Mouse (Mus musculus) liver, embryonic 14 days (tissue): ENCODE measurements around the gene Ctu1. TPM values are rescaled to one million over a fixed set of nuclear protein-coding genes. Genes with fewer than 3 reads are reported as not detected.

ENCODE experiments used
- polyA plus RNA-seq: library from polyadenylated mRNA; depleted of rRNA; stranded (reverse); fragments of >200 nt; gene quantifications from 2 replicates; pipeline ENCODE4 v1.2.3, GENCODE M21; 2012; rRNA removed

Gene Ctu1
- 2.7 and 3.1 TPM in 2 replicates for polyA plus RNA-seq

DNA sequence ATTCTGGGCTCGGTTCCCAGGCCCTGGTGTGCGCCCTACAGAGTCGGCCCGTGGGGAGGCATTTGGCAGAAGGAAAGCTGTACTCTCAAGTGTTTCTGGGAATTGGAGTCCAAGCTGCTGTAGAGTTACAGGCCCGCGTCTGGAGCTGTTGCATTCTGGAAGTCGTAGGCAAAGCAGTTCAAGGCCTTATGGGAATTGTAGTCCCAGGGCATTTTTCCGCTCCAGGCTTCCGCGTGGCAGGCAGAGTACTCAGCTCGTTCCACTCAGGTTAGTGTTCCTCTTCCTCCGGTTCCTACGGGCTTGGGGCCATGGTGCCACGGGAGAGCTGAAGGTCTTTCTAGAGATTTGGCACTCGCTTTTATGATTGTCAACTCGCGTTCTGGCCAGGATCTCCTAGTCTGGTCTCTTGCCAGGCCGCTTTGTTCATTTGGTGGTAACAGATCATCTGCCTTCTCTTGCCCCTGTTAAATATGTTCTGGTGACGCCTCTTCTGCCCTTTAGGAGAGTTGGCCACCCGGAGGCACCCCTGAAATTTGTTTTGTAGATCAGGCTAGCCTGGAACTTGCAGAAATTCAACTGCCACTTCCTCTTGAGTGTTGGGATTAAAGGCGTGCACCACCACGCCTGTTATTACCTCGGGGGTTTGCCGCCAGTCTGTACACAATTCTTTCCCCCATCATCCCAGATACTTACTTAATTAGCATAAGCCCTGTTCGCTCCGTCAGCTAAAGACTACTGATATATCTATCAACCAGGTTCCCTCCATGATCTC, at the start of gene Ctu1:
Ctu1 (plus strand) TSS at position 208 of the 772 bp plus-strand sequence.

DNA sequence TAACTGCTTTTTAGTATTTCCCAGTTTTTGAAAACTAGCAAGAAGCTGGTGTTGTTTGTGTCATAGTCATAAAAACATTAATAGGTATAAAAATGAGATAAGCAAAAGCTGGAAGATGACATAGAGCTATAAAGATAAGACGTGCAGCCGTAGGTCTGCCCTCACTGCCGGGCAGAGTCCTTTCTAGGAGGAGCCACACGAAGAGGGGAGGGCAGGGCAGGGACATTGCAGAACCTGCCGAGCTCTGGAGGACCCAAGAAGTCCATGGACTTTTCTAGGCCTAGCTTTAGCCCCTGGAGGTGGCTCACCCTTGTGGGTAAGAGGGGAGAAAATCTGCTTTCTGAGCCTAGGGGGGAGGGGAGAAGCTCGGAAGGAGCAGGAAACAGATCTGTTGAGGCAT, 37.3 kb upstream of the Ctu1 start, which contains the start of gene Ceacam18:
Ceacam18 (plus strand) TSS at position 208 of the 400 bp plus-strand sequence.

DNA sequence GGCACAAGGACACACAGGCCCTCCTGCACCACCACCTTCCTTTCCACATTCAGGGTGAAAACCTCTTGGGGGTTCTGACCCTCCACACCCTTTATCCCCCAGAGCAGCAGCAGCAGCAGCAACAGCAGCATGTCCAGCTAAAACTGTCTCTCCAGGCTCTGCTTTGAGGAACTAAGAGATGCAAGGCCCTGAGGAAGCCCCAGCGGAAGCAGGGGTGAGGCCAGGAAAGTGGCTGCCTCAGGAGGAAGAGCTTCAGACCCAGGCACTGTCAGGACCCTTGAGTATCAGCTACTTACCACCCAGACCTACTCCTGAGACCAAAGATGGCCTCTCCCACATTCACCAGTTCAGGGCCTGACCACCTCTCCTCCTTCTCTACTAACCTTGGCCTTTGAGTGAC, 11.8 kb upstream of the Ctu1 start, which contains the start of gene Siglece:
Siglece (minus strand) TSS at position 160 of the 400 bp plus-strand sequence.

DNA sequence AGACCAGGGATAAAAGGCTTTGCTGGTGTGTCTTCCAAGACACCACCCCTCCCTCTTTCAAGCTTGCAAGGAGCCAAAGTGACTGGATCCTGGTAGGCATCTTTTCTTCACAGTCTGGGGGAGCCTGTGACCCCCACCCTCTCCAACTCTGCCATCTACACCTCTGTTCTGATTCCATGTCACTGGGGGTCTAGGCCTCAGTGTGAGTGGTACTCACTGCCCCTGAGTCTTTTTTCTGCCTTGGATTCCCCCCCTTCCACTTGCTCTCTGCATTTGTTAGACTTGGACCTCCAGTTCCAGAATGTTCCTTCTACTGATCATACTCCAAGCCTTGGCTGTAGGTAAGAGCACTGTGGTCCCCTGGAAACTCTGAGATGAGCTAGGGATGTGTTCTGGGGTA, 18.3 kb downstream of the Ctu1 start, which contains the start of gene Klk14:
Klk14 (plus strand) TSS at position 301 of the 400 bp plus-strand sequence.

DNA sequence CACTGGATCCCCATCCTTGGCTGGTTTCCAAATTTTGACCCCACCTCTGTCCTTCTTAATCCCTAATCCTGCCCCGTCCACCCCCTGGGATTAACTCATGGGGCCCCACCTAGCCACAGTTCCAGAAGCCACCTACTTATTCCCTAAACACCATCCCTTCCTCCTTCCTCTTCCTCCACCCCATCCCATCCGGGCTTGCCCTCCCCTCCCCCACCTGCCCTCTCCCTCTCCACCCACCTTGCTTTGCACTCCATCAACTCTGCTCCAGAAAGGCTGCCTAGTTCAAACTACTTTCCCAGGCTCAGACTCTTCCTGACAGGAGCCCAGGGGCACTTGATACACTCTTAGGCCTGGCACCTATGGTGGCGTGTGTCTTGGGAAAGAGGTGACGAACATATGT, 40.5 kb downstream of the Ctu1 start, which contains the start of gene Klk13:
Klk13 (plus strand) TSS at position 301 of the 400 bp plus-strand sequence.

Other genes with a start within 250 kb of the Ctu1 start
- 0.03 and 0.06 TPM in 2 replicates for gene Lim2, start 244.3 kb upstream of the Ctu1 start, polyA plus RNA-seq
- 2.4 and 4.1 TPM in 2 replicates for gene Nkg7, start 234.9 kb upstream of the Ctu1 start, polyA plus RNA-seq
- gene Cldnd2, start 231.2 kb upstream of the Ctu1 start, polyA plus RNA-seq = not detected in 2 replicates
- 127 and 139 TPM in 2 replicates for gene Etfb, start 227.9 kb upstream of the Ctu1 start, polyA plus RNA-seq
- 0.12 and 0.28 TPM in 2 replicates for gene Gm45233, start 227.9 kb upstream of the Ctu1 start, polyA plus RNA-seq
- gene Vsig10l, start 208.9 kb upstream of the Ctu1 start, polyA plus RNA-seq = 0.43 and 0.80 TPM in 2 replicates
- gene Iglon5, start 181.9 kb upstream of the Ctu1 start, polyA plus RNA-seq = 0.03 and 0.09 TPM in 2 replicates
- not detected in 2 replicates for gene 4931406B18Rik, start 166.1 kb upstream of the Ctu1 start, polyA plus RNA-seq
- gene Cd33, start 127.6 kb upstream of the Ctu1 start, polyA plus RNA-seq = 0.93 and 1.2 TPM in 2 replicates
- 0.29 and 0.36 TPM in 2 replicates for gene Zfp658, start 109.8 kb upstream of the Ctu1 start, polyA plus RNA-seq
- gene Zfp719, start 92.4 kb upstream of the Ctu1 start, polyA plus RNA-seq = 0.72 and 0.96 TPM in 2 replicates
- gene Zfp819, start 64.8 kb upstream of the Ctu1 start, polyA plus RNA-seq = 0.02 TPM in 1 of 2 replicates, not detected in the other
- gene Ceacam18, start 37.3 kb upstream of the Ctu1 start, polyA plus RNA-seq = not detected in 2 replicates
- gene Siglece, start 11.9 kb upstream of the Ctu1 start, polyA plus RNA-seq = 1.2 and 2.0 TPM in 2 replicates
- gene Klk14, start 18.4 kb downstream of the Ctu1 start, polyA plus RNA-seq = 0.03 TPM in 2 replicates
- gene Klk13, start 40.6 kb downstream of the Ctu1 start, polyA plus RNA-seq = 0.02 and 0.03 TPM in 2 replicates
- gene Klk12, start 96.9 kb downstream of the Ctu1 start, polyA plus RNA-seq = not detected in 2 replicates
- not detected in 2 replicates for gene Klk11, start 102.6 kb downstream of the Ctu1 start, polyA plus RNA-seq
- gene Klk10, start 109.0 kb downstream of the Ctu1 start, polyA plus RNA-seq = not detected in 2 replicates
- gene Klk9, start 119.9 kb downstream of the Ctu1 start, polyA plus RNA-seq = not detected in 2 replicates
- gene Klk8, start 125.6 kb downstream of the Ctu1 start, polyA plus RNA-seq = 3.8 and 4.5 TPM in 2 replicates
- gene Klk7, start 139.3 kb downstream of the Ctu1 start, polyA plus RNA-seq = 0.02 TPM in 1 of 2 replicates, not detected in the other
- not detected in 2 replicates for gene Klk6, start 152.5 kb downstream of the Ctu1 start, polyA plus RNA-seq
- not detected in 2 replicates for gene Klk5, start 170.0 kb downstream of the Ctu1 start, polyA plus RNA-seq
- gene Klk4, start 209.1 kb downstream of the Ctu1 start, polyA plus RNA-seq = not detected in 2 replicates